Mouse (Mus musculus) kidney, adult 9 months (tissue): ENCODE results near the gene Zdhhc23.
A peak's percentile ranks its signal among the peaks of the same experiment; 100 is the strongest.

ENCODE experiments used
- DNase-seq: peaks from one replicate; pipeline ENCODE4 v3.0.0; 2022

Gene Zdhhc23

GRCm38 (mm10) chr16:43979328-43980109 lies at the start of gene Zdhhc23:
Gene Zdhhc23 (minus strand): TSS chr16:43979791.
- peak; percentile 38 for DNase-seq

- no peak for DNase-seq
Observed at GRCm38 (mm10) chr16:44029273-44029672, 49.7 kb upstream of the Zdhhc23 start.

DNA sequence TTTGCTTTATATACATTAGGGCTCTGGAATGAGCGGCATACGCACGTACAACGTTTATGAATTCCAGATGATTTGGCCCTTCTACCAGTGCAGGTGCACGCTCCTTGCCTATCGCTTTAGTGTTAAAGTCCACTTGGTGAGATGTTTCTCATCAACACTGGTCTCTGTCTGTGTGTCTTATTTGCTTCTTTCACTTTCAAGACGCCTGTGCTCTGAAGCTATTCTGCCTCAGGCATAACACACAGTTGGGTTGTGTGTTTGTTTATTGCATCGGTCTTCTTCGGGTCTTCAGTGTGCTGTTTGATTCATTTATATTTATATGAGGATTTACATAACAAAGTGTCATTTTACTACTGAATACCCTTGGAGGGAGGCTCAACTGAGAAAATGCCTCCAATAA lies 47.2 kb upstream of the Zdhhc23 start:
- no peak for DNase-seq

DNA sequence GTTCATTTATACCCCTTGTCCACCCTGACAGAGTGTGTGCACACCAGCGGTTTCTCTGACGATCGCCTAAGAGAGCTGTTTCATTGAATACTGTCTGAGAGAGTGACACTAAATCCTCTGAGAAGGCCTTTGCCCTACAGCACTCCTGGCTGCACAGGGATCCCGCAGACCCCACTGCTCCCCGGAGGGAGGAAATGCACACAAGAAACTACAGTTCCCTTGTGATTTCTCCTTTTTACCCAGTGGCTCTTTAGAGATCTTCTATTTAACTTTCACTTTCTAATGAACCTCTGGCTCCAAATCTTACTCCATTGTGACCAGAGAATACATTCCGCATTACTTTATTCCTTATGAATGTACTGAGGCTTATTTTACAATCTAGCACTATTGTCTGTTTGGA lies 46.6 kb upstream of the Zdhhc23 start:
- no peak for DNase-seq

DNA sequence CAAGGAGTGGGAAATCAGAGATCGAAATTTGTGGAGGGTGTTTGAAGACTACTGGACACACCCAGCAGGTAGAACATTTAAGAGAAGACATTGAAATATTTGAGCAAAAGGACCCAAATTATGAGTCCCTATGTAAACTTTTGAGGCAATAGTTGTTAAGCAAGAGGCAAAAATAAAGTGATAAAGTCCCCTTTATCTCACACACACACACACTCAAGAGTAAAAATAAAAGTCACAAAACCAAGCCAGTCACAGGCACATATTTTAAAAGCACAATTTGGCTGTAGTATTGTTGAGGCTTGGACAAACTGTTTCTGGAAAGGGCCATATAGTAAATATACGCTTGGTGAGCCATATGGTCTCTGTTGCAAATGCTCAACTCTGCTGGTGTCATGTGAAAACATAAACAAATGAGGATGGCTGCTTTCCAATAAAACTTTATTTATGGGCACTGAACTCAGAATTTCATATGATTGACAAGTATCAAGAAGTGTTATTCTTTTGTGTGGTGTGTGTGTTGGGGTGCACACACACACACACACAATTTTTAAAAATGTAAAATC lies 39.5 kb upstream of the Zdhhc23 start:
- no peak for DNase-seq

DNA sequence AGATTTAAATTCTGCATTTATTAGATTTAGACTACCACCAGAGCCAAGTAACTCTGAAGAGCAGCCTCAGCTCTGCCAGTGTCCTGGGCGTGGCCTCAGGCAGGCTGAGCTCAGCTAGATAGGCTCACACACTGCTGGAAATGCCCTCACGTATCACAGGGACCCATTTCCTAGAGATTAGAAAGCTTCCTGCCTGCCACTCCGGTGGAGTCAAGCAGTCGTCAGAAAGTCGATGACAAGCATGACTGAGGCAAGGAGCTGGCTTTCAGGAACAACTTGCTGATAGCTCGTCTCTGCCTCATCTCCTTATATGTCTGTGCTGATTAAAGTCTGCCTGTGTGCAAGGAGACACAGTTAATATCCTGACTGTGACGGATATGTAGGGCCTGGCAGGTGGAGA lies 38.8 kb upstream of the Zdhhc23 start:
- no peak for DNase-seq

DNA sequence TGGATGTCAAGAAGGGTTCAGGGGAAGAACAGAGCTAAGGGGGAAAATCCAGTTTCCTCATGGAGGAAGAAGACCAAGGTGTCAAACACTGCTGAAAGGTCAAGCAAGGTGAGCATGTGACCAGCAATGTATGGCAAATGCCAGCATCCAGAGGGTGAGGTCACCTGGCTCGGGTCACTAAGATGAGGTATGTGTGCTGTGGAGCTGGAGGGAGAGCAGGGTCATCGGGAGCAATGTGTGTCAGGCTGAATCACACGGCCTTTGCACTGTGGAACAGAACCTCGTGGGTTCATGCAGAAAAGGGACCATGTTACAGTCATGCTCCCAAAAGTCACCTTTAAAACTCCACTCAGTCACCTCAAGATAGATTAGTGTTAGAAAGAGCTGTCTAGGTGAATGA lies 38.1 kb upstream of the Zdhhc23 start:
- no peak for DNase-seq

GRCm38 (mm10) chr16:44016164-44016563 lies 36.6 kb upstream of the Zdhhc23 start:
- DNase-seq: peak; percentile 88

- DNase-seq: no peak
Observed at GRCm38 (mm10) chr16:44015416-44016158, 36.0 kb upstream of the Zdhhc23 start.

DNA sequence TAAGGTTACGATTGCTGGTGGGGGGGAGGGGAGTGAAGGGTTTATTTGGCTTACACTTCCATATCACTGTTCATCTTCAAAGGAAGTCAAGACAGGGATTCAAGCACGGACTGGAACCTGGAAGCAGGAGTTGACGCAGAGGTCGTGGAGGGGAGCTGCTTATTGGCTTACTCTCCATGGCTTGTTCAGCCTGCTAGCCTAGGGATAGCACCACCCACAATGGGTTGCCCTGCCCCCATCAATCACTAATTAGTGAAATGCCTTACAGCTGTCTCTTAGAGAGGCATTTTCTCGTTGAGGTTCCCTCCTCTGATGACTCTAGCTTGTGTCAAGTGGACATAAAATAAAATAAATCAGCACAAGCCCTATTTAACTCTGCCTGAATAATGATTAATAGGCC lies 31.4 kb upstream of the Zdhhc23 start:
- no peak for DNase-seq

DNA sequence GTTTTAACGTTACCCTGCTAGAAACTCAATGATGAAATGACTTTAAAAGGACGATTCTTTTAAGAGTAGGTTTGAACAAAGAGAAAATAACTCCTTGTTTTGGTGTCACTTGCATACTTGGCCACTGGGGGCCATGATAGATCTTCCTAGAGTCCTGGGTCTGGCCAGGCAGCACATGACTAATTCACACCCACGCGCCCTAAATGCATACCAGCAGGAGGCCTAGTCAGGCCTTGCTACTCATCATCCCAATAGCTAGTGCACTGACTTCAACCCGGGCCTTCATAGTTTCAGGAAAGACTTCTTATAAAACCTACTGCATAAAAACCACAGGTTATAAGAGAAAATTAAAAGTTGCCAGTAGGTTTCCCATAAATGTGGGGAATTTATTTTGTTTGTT lies 22.5 kb upstream of the Zdhhc23 start:
- no peak for DNase-seq

DNA sequence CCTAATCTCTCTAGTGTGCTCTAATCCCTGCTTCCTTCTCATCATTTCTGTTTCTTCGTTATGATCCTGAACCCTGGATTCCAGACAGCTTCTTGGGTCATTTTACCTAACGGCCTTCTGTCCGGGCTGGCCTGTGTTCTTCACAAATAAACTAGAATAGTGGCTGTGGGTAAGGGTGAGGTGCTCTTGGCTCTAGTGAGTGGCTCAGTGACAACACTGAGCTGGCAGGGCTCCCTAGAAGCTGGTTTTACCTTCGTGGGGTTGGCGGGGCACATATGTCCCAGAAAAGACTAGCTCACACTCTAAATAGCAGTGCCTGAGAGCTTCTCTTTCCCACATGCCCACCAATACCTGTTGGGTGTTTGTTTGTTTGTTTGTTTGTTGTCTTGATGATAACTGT lies 19.9 kb upstream of the Zdhhc23 start:
- no peak for DNase-seq

GRCm38 (mm10) chr16:43999111-43999510 lies 19.5 kb upstream of the Zdhhc23 start:
- no peak for DNase-seq

DNA sequence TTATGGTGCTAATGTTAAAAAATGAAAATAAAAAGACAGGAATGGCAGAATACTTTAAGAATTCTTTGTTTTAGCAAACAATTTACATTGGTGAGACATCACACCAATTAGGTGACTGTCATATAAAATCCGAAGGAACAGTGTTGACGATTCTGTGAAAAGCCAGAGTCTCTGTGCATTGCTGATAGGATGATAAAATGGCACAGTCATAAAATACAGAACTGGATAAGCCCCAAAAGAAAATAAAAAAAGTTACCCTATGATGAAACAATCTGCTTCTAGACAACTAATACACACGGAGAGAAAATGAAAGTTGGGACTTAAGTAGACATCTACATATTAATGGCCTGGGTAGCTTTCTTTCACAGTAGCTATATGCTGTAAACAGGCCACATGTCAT lies 15.0 kb upstream of the Zdhhc23 start:
- no peak for DNase-seq

GRCm38 (mm10) chr16:43986299-43986698 lies 6.7 kb upstream of the Zdhhc23 start:
- no peak for DNase-seq

- peak; percentile 11 for DNase-seq
Observed at GRCm38 (mm10) chr16:43980110-43980609, 569 bp upstream of the Zdhhc23 start.

DNA sequence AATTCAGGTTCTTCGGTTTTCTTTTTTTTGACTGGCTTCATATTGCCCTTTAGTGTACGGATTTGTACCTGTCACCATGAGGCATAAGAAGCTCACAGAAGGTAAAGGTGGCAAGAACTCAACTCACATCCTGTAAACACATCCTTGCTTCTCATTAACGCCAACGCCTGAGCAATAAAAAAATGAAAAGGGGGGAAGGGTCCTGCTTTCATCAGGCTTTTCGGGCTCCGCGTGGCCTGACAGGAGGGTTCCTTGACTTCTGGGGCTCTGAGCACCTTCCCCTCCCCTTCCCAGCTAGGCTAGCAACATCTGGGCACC lies 622 bp downstream of the Zdhhc23 start:
- DNase-seq: no peak

- DNase-seq: no peak
Observed at GRCm38 (mm10) chr16:43973606-43974220, 5.9 kb downstream of the Zdhhc23 start.

DNA sequence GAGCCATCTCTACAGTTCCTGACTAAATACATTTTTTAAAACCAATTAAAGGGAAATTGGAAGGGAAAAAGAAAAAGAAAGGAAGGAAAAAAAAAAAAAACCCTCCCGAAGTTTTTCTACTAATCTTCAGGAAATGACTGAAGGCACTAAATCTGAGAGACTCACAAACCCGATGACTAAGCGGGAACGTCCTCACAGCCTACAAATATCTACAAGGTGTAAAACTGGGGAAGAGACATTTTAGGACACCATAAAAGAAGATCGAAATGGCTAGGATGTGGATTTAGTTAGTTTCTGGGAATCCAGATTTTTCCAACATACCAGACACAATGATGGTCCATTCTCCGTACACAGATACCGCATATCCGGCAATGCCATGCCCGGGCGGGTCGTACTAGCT lies 6.4 kb downstream of the Zdhhc23 start:
- no peak for DNase-seq

DNA sequence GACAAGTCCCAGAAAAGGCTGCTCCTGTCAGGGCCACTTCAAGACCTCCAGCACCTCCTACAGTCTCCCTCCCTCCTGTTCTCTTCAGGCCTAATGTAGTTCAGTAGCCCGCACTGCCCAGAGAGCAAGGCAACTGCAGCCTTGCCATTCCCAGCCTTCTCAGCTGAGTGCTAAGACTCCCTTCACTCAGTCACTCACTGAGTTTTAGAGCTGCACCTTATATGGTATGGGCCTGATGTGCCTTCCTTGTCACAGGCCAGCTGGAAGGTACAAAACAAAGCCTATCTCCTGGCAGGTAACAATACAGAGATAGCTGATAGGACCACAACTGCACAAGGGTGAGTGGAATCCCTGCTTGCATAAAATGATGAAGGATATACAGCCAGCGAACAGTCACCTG lies 7.2 kb downstream of the Zdhhc23 start:
- no peak for DNase-seq

GRCm38 (mm10) chr16:43971741-43972140 lies 7.8 kb downstream of the Zdhhc23 start:
- no peak for DNase-seq

DNA sequence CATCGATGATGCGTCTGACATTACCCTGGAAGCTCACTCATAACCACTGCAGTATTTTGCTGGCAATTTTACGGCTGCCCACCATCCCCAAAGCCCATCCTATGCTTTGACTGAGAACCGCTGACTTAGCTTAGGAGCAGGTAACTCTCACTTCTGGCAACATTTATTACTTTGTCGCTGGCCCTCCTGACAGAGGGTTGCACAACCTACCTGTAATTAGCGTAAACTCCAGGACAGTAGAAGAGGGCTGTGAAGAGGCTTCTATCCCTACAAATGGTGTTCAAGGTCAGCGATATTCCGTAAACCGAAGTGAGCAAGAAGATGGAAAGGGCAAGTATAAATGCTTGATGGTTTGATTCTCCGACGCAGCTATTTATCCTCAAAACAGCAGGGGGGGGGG lies 8.4 kb downstream of the Zdhhc23 start:
- no peak for DNase-seq

- no peak for DNase-seq
Observed at GRCm38 (mm10) chr16:43970426-43970825, 9.2 kb downstream of the Zdhhc23 start.
